1 mouse cellular context compared by ENCODE assay signal in the genomic region with DNA sequence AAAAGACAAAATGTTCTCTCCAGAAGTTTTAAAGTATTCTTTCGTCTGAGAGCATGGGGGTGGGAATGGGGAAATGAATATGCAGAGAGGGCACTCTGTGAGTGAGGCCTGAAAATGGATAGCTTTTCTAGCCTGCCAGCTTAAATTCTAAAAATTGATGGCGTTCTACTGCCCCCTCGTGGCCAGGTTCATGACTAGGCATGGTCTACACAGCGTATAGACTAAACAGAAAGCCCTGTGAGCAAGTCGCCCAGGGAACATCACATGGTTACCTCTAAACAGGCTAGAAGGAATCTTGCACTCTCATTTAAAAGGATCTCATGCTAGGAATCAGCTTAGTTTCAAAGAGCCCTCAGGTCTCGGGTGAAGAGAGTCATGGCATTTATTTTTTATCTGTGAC.
TF ChIP-seq lines count a peak whose summit lies in the region.

No protein-coding gene starts in this region.

TF ChIP-seq in CH12.LX, 34 proteins besides CTCF, POLR2A, EP300 and RAD21:
- TF ChIP-seq USF2 (conservative IDR thresholded peaks at IDR 0.05; ENCODE audit: low read depth, low read length) (no peak), MAFK (IDR thresholded peaks at IDR 0.05; ENCODE audit: insufficient replicate concordance, low read length) (no peak), MAZ (IDR thresholded peaks at IDR 0.05; ENCODE audit: low read depth, low read length) (no peak), MXI1 (IDR thresholded peaks at IDR 0.05; ENCODE audit: low read depth, low read length) (0 out of 2 replicates have a peak, but pooled peaks have one; percentile 25), HCFC1 (IDR thresholded peaks at IDR 0.05; ENCODE audit: low read depth, low read length) (no peak), ZC3H11A (IDR thresholded peaks at IDR 0.05; ENCODE audit: low read depth, low read length) (peak; percentile 63), SMC3 (IDR thresholded peaks at IDR 0.05; ENCODE audit: low read depth, low read length) (peak; percentile 81), MYC (IDR thresholded peaks at IDR 0.05; ENCODE audit: low read depth, low read length) (0 out of 2 replicates have a peak, but pooled peaks have one; percentile 63), MAX (IDR thresholded peaks at IDR 0.05; ENCODE audit: low read length) (peak; percentile 56)
TF ChIP-seq in CH12.LX: peak in this region for 5.
